In the genomic region with DNA sequence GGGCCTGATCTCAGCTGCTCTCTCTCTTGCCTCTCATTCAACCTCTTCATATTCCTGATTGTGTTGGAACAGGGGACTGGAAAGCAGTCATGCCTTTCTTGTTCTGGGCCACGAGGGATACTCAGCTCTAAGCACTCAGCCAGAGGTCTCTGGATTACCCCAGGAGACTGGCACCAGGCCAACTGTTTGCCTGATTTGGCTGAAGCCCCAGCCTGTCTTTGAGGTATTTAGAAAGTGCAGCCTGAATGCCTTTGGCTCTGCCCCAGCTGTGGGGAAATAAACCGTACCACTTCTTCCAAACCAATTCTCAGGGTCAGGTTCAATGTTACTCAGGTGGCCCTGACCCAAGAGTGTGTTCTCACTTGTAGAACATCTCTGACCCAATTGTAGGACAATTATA, we compare ENCODE assay signal across 8 mouse cellular contexts.
DNase-seq lines count a peak whose midpoint lies in the region; ATAC-seq lines count a peak whose summit lies in the region.

No protein-coding gene starts in this region.

- no peaks in the 10 kb centered on the region for H3K4me1 ChIP-seq in midbrain, embryonic 10.5 days
- no peaks in the 10 kb centered on the region for H3K4me1 ChIP-seq in midbrain, embryonic 13.5 days (replicated peaks)
- H3K4me1 ChIP-seq in heart, embryonic 13.5 days, result peaks cover 13% of the 10 kb centered on the region

- H3K27me3 ChIP-seq in midbrain, embryonic 10.5 days (ENCODE audit: low read depth, poor library complexity, severe bottlenecking), result no peaks in the 10 kb centered on the region
- no peaks in the 10 kb centered on the region for H3K27me3 ChIP-seq in midbrain, embryonic 13.5 days
- H3K27me3 ChIP-seq in heart, embryonic 13.5 days (replicated peaks), result no peaks in the 10 kb centered on the region

- no peaks in the 10 kb centered on the region for H3K36me3 ChIP-seq in midbrain, embryonic 10.5 days
- no peaks in the 10 kb centered on the region for H3K36me3 ChIP-seq in midbrain, embryonic 13.5 days
- H3K36me3 ChIP-seq in heart, embryonic 13.5 days, result no peaks in the 10 kb centered on the region

- 83% methylated on average over 2 of the region's 2 CpGs for WGBS in midbrain, embryonic 10.5 days
- 62% methylated on average over 2 of the region's 2 CpGs for WGBS in midbrain, embryonic 13.5 days
- WGBS in heart, embryonic 13.5 days, result 26% methylated on average over 2 of the region's 2 CpGs

- peak; percentile 1 for DNase-seq in cerebellum, adult 11 months
- no peak for DNase-seq in cerebellum, adult 9-10 months
- DNase-seq in midbrain, embryonic 10.5 days (ENCODE audit: low spot score), result peak; percentile 7
- DNase-seq in left cerebral cortex, adult 8-10 months (ENCODE audit: low spot score in 2 of 2), result peak; percentile 21 to 22
- peak; percentile 43 to 55 for DNase-seq in right cerebral cortex, adult 2 months (ENCODE audit: low spot score in 2 of 2)
- no peak for DNase-seq in yolk sac, embryonic 10.5 days (ENCODE audit: low spot score)

- no peak overlapping the region for H3K27ac ChIP-seq in midbrain, embryonic 10.5 days (replicated peaks)
- no peak overlapping the region for H3K27ac ChIP-seq in midbrain, embryonic 13.5 days
- H3K27ac ChIP-seq in heart, embryonic 13.5 days (replicated peaks), result 0 out of 2 replicates have a peak overlapping the region, but pooled peaks have one; percentile 28

- no peak overlapping the region for H3K9ac ChIP-seq in midbrain, embryonic 13.5 days (replicated peaks)
- no peak overlapping the region for H3K9ac ChIP-seq in heart, embryonic 13.5 days

- no peak for ATAC-seq in midbrain, embryonic 13.5 days
- ATAC-seq in heart, embryonic 13.5 days (ENCODE audit: extremely low read depth, insufficient number of reproducible peaks, low FRiP score, low TSS enrichment), result no peak

- H3K4me3 ChIP-seq in midbrain, embryonic 10.5 days, result no peak overlapping the region
- no peak overlapping the region for H3K4me3 ChIP-seq in midbrain, embryonic 13.5 days (replicated peaks)
- no peak overlapping the region for H3K4me3 ChIP-seq in heart, embryonic 13.5 days

- H3K9me3 ChIP-seq in midbrain, embryonic 10.5 days (replicated peaks), result no peaks in the 10 kb centered on the region
- H3K9me3 ChIP-seq in midbrain, embryonic 13.5 days, result no peaks in the 10 kb centered on the region
- H3K9me3 ChIP-seq in heart, embryonic 13.5 days, result no peaks in the 10 kb centered on the region

- H3K4me2 ChIP-seq in midbrain, embryonic 13.5 days (replicated peaks), result no peak overlapping the region
- no peak overlapping the region for H3K4me2 ChIP-seq in heart, embryonic 13.5 days

Comparison
In these comparisons a context has a peak if more than half of its experiments do, and no peak if none do; other contexts are left out.
1. DNase-seq: peak in cerebellum, adult 11 months (single experiment), midbrain, embryonic 10.5 days (single experiment), left cerebral cortex, adult 8-10 months (2 of 2) and right cerebral cortex, adult 2 months (2 of 2); none in cerebellum, adult 9-10 months (single experiment) and yolk sac, embryonic 10.5 days (single experiment).